Mouse (Mus musculus): ENCODE data around the gene Ppp2r5a. TPM values are rescaled to one million over a fixed set of nuclear protein-coding genes. Genes with fewer than 3 reads are reported as not detected.

The Ppp2r5a gene
- polyA plus RNA-seq, 1 experiment from 2014 or later, result 17.8 TPM

- WGBS, result under 1% methylated on average over 54 of the region's 54 CpGs
- Histone ChIP-seq H3K4me1 (peaks cover 15% of the 10 kb centered on the region), H3K27me3 (no peaks in the 10 kb centered on the region), H3K9me3 (replicated peaks) (no peaks in the 10 kb centered on the region), H3K36me3 (no peaks in the 10 kb centered on the region), H3K9ac (peak within 1 kb of the TSS; percentile 85), H3K4me2 (peak within 1 kb of the TSS; percentile 81), H3K27ac (peak within 1 kb of the TSS; percentile 85), H3K4me3 (replicated peaks) (peak within 1 kb of the TSS; percentile 70)
- peak; percentile 95 for ATAC-seq (replicated peaks; ENCODE audit: low FRiP score)
Observed at GRCm38 (mm10) chr1:191317591-191318196, 85.4 kb downstream of the Ppp2r5a start, which contains the start of gene Nenf. Nenf (minus strand) TSS chr1:191318194.

GRCm38 (mm10) chr1:191316818-191317217 lies 86.3 kb downstream of the Ppp2r5a start:
- H3K4me3 ChIP-seq (replicated peaks), result 0 out of 2 replicates have a peak overlapping the region, but pooled peaks have one; percentile 70
- no peaks in the 10 kb centered on the region for H3K36me3 ChIP-seq
- no peaks in the 10 kb centered on the region for H3K9me3 ChIP-seq (replicated peaks)
- no peaks in the 10 kb centered on the region for H3K27me3 ChIP-seq
- WGBS, result 83% methylated on average over 8 of the region's 8 CpGs
- H3K9ac ChIP-seq, result no peak overlapping the region
- H3K27ac ChIP-seq, result no peak overlapping the region
- peaks cover 18% of the 10 kb centered on the region for H3K4me1 ChIP-seq
- ATAC-seq (replicated peaks; ENCODE audit: low FRiP score), result no peak
- H3K4me2 ChIP-seq, result peak overlapping the region; percentile 81

GRCm38 (mm10) chr1:191313926-191314325 lies 89.1 kb downstream of the Ppp2r5a start:
- no peak overlapping the region for H3K27ac ChIP-seq
- peaks cover 4% of the 10 kb centered on the region; the same call in 1 of the 2 replicates for H3K36me3 ChIP-seq
- no peaks in the 10 kb centered on the region for H3K27me3 ChIP-seq
- no peak overlapping the region for H3K4me3 ChIP-seq (replicated peaks)
- H3K9me3 ChIP-seq (replicated peaks), result no peaks in the 10 kb centered on the region
- no peak overlapping the region for H3K4me2 ChIP-seq
- H3K4me1 ChIP-seq, result peaks cover 18% of the 10 kb centered on the region
- H3K9ac ChIP-seq, result no peak overlapping the region
- 65% methylated on average over 4 of the region's 4 CpGs for WGBS
- ATAC-seq (replicated peaks; ENCODE audit: low FRiP score), result no peak

GRCm38 (mm10) chr1:191313158-191313557 lies 89.9 kb downstream of the Ppp2r5a start:
- no peak for ATAC-seq (replicated peaks; ENCODE audit: low FRiP score)
- peak overlapping the region; percentile 60 for H3K4me2 ChIP-seq
- H3K4me3 ChIP-seq (replicated peaks), result peak overlapping the region; percentile 71
- 60% methylated on average over 6 of the region's 6 CpGs for WGBS
- no peaks in the 10 kb centered on the region for H3K27me3 ChIP-seq
- no peaks in the 10 kb centered on the region for H3K9me3 ChIP-seq (replicated peaks)
- H3K4me1 ChIP-seq, result peaks cover 18% of the 10 kb centered on the region
- peaks cover 6% of the 10 kb centered on the region for H3K36me3 ChIP-seq
- peak overlapping the region; percentile 67 for H3K27ac ChIP-seq
- H3K9ac ChIP-seq, result no peak overlapping the region

DNA sequence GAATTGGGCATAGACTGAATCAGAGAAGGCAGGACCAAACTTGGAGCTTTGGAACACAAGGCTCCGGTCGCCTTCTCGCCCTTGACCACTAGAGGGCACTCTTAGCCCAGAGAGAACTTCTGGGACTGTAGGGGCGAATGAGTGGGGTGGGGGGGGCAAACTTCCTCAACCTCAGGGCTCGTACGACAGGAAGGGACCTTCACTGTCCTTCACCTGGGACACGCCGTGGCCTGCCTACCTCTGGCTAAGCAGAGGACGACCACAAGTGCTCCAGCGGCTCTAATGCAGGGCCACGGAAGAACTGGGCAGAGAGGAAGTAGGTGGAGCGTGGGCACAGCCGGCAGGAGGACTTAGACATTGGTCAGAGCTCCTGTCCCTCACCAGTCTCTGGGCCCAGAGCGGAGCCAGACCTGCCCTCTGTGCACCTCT lies 90.5 kb downstream of the Ppp2r5a start:
- Histone ChIP-seq H3K9ac (peak overlapping the region; percentile 59), H3K4me3 (replicated peaks) (peak overlapping the region; percentile 71), H3K27me3 (no peaks in the 10 kb centered on the region), H3K4me1 (peaks cover 16% of the 10 kb centered on the region), H3K4me2 (peak overlapping the region; percentile 60), H3K27ac (peak overlapping the region; percentile 67), H3K36me3 (peaks cover 12% of the 10 kb centered on the region), H3K9me3 (replicated peaks) (no peaks in the 10 kb centered on the region)
- ATAC-seq (replicated peaks; ENCODE audit: low FRiP score), result peak; percentile 95
- under 1% methylated on average over 14 of the region's 14 CpGs for whole genome bisulfite sequencing

DNA sequence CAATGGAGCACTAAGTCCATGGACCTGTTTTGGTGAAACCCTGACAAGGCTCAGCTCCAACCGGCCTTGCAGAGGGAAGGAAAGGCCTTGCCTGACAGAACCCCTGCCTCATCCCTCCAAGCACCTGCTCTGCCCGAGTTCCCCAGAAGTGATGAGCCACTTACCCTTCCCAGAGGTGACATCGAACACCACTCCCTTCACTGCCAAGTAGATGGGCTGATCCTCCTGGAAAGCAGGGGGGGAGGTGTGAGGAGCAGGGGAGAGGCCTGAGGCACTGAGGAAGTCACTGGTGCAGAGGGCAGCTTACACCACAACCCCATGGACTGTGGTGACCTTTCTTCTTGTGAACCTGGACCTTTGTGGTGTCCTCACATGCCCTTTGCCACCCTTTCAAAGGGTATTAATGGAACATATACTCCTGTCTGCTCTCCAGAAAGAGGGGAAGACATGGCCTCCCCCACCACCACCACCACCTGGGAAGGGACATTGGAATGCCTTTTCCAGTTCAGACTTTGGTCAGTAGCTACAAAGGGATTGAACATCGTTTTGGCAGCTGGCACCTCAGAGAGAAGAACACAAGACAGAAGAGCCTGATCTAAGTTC lies 91.7 kb downstream of the Ppp2r5a start:
- H3K9me3 ChIP-seq (replicated peaks), result no peaks in the 10 kb centered on the region
- no peak overlapping the region for H3K4me3 ChIP-seq (replicated peaks)
- no peak overlapping the region for H3K4me2 ChIP-seq
- peaks cover 9% of the 10 kb centered on the region for H3K4me1 ChIP-seq
- H3K36me3 ChIP-seq, result peaks cover 19% of the 10 kb centered on the region
- no peak for ATAC-seq (replicated peaks; ENCODE audit: low FRiP score)
- no peak overlapping the region for H3K9ac ChIP-seq
- no peaks in the 10 kb centered on the region for H3K27me3 ChIP-seq
- H3K27ac ChIP-seq, result no peak overlapping the region
- 69% methylated on average over 4 of the region's 4 CpGs for WGBS

DNA sequence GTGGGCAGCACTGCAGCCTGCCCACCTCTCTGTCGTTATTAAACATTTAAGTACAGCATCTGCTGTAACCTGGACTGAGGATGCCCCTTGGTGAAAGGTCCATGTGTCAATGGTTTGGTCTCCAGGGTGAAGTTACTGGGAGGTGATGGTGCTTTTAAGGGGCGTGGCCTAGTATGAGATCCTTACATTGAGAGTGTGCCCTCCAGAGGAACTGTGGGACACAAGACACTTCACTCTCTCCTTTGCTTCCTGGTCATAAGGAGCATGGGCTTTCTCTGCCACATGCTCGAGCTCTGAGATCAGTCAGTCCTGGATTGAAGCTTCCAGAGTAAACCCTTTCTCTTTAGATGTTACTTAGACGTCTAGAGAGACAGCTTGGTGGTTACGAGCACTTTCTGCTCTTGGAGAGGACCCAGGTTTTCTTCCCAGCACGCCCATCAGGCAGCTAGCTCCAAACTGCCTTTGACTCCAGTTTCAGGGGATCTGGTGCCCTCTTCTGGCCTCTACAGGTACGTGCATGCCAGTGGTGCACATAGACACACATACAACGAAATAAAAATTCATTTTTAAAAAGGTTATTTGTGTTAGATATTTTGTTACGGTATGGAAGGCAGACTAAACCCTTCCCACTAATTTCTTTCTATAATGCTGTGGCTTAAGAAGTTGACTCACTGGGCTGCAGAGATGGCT lies 95.2 kb downstream of the Ppp2r5a start:
- no peak overlapping the region for H3K4me3 ChIP-seq (replicated peaks)
- H3K9ac ChIP-seq, result no peak overlapping the region
- H3K9me3 ChIP-seq (replicated peaks), result no peaks in the 10 kb centered on the region
- peaks cover 21% of the 10 kb centered on the region for H3K36me3 ChIP-seq
- H3K27me3 ChIP-seq, result no peaks in the 10 kb centered on the region
- H3K4me1 ChIP-seq, result peaks cover 8% of the 10 kb centered on the region
- 84% methylated on average over 9 of the region's 9 CpGs for WGBS
- H3K27ac ChIP-seq, result no peak overlapping the region
- ATAC-seq (replicated peaks; ENCODE audit: low FRiP score), result no peak
- H3K4me2 ChIP-seq, result no peak overlapping the region

GRCm38 (mm10) chr1:191306316-191306715 lies 96.8 kb downstream of the Ppp2r5a start:
- 73% methylated on average over 9 of the region's 9 CpGs for WGBS
- H3K27ac ChIP-seq, result no peak overlapping the region
- H3K36me3 ChIP-seq, result peaks cover 21% of the 10 kb centered on the region
- no peaks in the 10 kb centered on the region for H3K9me3 ChIP-seq (replicated peaks)
- H3K4me1 ChIP-seq, result peaks cover 3% of the 10 kb centered on the region; the same call in 1 of the 2 replicates
- no peaks in the 10 kb centered on the region for H3K27me3 ChIP-seq
- ATAC-seq (replicated peaks; ENCODE audit: low FRiP score), result no peak
- H3K4me2 ChIP-seq, result no peak overlapping the region
- no peak overlapping the region for H3K9ac ChIP-seq
- H3K4me3 ChIP-seq (replicated peaks), result no peak overlapping the region

DNA sequence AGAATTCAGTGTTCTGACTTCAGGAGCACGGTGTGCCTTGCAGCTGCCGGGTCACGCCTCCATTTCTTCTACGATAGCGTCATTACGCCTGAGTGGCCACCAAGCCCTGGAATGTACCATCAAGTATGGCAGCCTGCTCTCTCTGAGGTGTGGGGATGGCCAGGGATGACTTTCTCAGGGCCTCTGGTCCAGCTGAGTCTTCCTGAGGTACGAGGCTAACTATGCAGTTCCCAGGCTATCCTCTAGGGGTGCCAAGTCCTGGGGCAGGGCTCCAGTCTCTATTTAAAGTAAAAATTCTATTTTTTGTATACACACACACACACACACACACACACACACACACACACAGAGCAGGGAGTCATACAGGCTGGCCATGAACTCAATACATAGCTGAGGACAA lies 97.5 kb downstream of the Ppp2r5a start:
- Histone ChIP-seq H3K27me3 (no peaks in the 10 kb centered on the region), H3K4me2 (no peak overlapping the region), H3K27ac (no peak overlapping the region), H3K4me3 (replicated peaks) (no peak overlapping the region), H3K9me3 (replicated peaks) (no peaks in the 10 kb centered on the region), H3K4me1 (peaks cover 3% of the 10 kb centered on the region; the same call in 1 of the 2 replicates), H3K9ac (no peak overlapping the region), H3K36me3 (peaks cover 21% of the 10 kb centered on the region)
- peak; percentile 46; the same call in 1 of the 2 replicates for ATAC-seq (replicated peaks; ENCODE audit: low FRiP score)
- WGBS, result 62% methylated on average over 7 of the region's 7 CpGs

DNA sequence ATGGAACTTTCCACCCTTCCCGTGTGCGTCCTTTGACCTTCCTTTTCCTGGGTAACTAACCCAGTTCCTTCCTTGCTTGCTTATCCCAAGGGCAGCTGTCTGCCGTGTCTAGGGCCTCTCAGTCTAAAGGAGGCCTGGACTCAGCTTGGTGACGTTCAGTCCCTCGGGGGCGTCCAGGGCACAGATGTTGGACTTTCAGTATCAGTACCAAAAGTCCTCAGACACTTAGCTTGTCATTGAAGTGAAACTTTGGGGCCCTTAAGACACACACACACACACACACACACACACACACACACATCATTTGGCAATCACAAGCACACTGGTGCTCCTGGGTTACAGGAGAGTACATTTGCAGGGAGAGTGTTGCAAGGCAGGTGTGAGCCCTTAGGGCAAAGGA lies 98.9 kb downstream of the Ppp2r5a start:
- no peak for ATAC-seq (replicated peaks; ENCODE audit: low FRiP score)
- no peak overlapping the region for H3K4me2 ChIP-seq
- no peak overlapping the region for H3K9ac ChIP-seq
- H3K4me3 ChIP-seq (replicated peaks), result no peak overlapping the region
- peaks cover 3% of the 10 kb centered on the region; the same call in 1 of the 2 replicates for H3K4me1 ChIP-seq
- peaks cover 17% of the 10 kb centered on the region for H3K36me3 ChIP-seq
- H3K27me3 ChIP-seq, result no peaks in the 10 kb centered on the region
- 62% methylated on average over 6 of the region's 6 CpGs for WGBS
- no peaks in the 10 kb centered on the region for H3K9me3 ChIP-seq (replicated peaks)
- H3K27ac ChIP-seq, result no peak overlapping the region

GRCm38 (mm10) chr1:191303736-191304135 lies 99.3 kb downstream of the Ppp2r5a start:
- Histone ChIP-seq H3K27ac (no peak overlapping the region), H3K4me2 (no peak overlapping the region), H3K36me3 (peaks cover 17% of the 10 kb centered on the region), H3K9me3 (replicated peaks) (no peaks in the 10 kb centered on the region), H3K4me3 (replicated peaks) (no peak overlapping the region), H3K9ac (no peak overlapping the region), H3K27me3 (no peaks in the 10 kb centered on the region), H3K4me1 (peaks cover 3% of the 10 kb centered on the region; the same call in 1 of the 2 replicates)
- WGBS, result 75% methylated on average over 3 of the region's 3 CpGs
- no peak for ATAC-seq (replicated peaks; ENCODE audit: low FRiP score)
